Mouse (Mus musculus) spleen, adult 18-20 months (tissue): ENCODE data around the gene Hsd17b3.
"Not testable (repeated sequence)": the region's sequence is repeated elsewhere in the genome, so short reads cannot be mapped to it uniquely, and the experiment has no call there.

Experiments used
- DNase-seq, 2 experiments: peaks; one replicate each; pipeline ENCODE4 v3.0.0; 2022; ENCODE audit warnings: mixed read lengths in 2 of 2

The Hsd17b3 gene

GRCm38 (mm10) chr13:64081012-64081919, 7.8 kb downstream of the Hsd17b3 start:
- DNase-seq = no peak

GRCm38 (mm10) chr13:64077591-64077990, 11.4 kb downstream of the Hsd17b3 start:
- DNase-seq = no peak

- DNase-seq = no peak
Measured at GRCm38 (mm10) chr13:64076074-64076473, 13.0 kb downstream of the Hsd17b3 start.

- no peak for DNase-seq
Measured at GRCm38 (mm10) chr13:64066653-64067052, 22.4 kb downstream of the Hsd17b3 start.

- no peak for DNase-seq
Measured at GRCm38 (mm10) chr13:64064276-64064675, 24.8 kb downstream of the Hsd17b3 start.

GRCm38 (mm10) chr13:64060935-64061506, 28.0 kb downstream of the Hsd17b3 start:
- DNase-seq = no peak

- no peak for DNase-seq
Measured at GRCm38 (mm10) chr13:64053959-64054358, 35.1 kb downstream of the Hsd17b3 start.

GRCm38 (mm10) chr13:64052281-64052680, 36.7 kb downstream of the Hsd17b3 start:
- DNase-seq = not testable (repeated sequence)

GRCm38 (mm10) chr13:64050895-64051294, 38.1 kb downstream of the Hsd17b3 start:
- DNase-seq = no peak

GRCm38 (mm10) chr13:64049535-64049934, 39.5 kb downstream of the Hsd17b3 start:
- no peak for DNase-seq

GRCm38 (mm10) chr13:64048467-64048866, 40.6 kb downstream of the Hsd17b3 start:
- DNase-seq = no peak

GRCm38 (mm10) chr13:64039976-64040375, 49.1 kb downstream of the Hsd17b3 start:
- DNase-seq = no peak

- DNase-seq = no peak
Measured at GRCm38 (mm10) chr13:64038114-64038513, 50.9 kb downstream of the Hsd17b3 start.

GRCm38 (mm10) chr13:64036079-64037011, 52.7 kb downstream of the Hsd17b3 start:
- DNase-seq = peak in 1 of 2 experiments; percentile 58

GRCm38 (mm10) chr13:64035036-64035435, 54.0 kb downstream of the Hsd17b3 start:
- DNase-seq = no peak

GRCm38 (mm10) chr13:64033921-64034320, 55.1 kb downstream of the Hsd17b3 start:
- no peak for DNase-seq

GRCm38 (mm10) chr13:64033181-64033580, 55.8 kb downstream of the Hsd17b3 start:
- DNase-seq = no peak

GRCm38 (mm10) chr13:64031254-64031653, 57.8 kb downstream of the Hsd17b3 start:
- DNase-seq = no peak

- DNase-seq = no peak
Measured at GRCm38 (mm10) chr13:64030792-64031191, 58.2 kb downstream of the Hsd17b3 start.

- DNase-seq = no peak
Measured at GRCm38 (mm10) chr13:64024803-64025202, 64.2 kb downstream of the Hsd17b3 start.

GRCm38 (mm10) chr13:64022786-64023468, 66.1 kb downstream of the Hsd17b3 start:
- DNase-seq = no peak

- DNase-seq = no peak
Measured at GRCm38 (mm10) chr13:64020902-64021311, 68.1 kb downstream of the Hsd17b3 start.
